Mouse (Mus musculus) CH12F3 (cell line): Measurements from ENCODE around the gene Elp4.

Experiments
- in situ Hi-C: fragments of 300-500 bp; cut with MboI; formaldehyde crosslinking; loops from 2 replicates; pipeline ENCODE4 v1.14.3; 2020; ENCODE audit warnings: low sequenced_read_pairs

Elp4 gene

GRCm38 (mm10) chr2:105903896-105904756 lies at the start of gene Elp4, which contains the start of gene Immp1l:
Elp4 (minus strand) TSS chr2:105904564.
Immp1l (plus strand) TSS chr2:105904638.
- in situ Hi-C loops: loop anchor here (25.0 kb wide), 1 partner anchor 292 kb away; no protein-coding TSS in a partner anchor

GRCm38 (mm10) chr2:105953862-105954261 lies 49.5 kb upstream of the Elp4 start:
- in situ Hi-C loops: no loop called here

GRCm38 (mm10) chr2:105951350-105951940 lies 47.1 kb upstream of the Elp4 start:
- in situ Hi-C loops: no loop called here

GRCm38 (mm10) chr2:105950131-105950530 lies 45.8 kb upstream of the Elp4 start:
- in situ Hi-C loops: no loop called here

GRCm38 (mm10) chr2:105917623-105918346 lies 13.4 kb upstream of the Elp4 start:
- in situ Hi-C loops: loop anchor here (25.0 kb wide), 1 partner anchor 305 kb away; no protein-coding TSS in a partner anchor

- in situ Hi-C loops: loop anchor here (25.0 kb wide), 1 partner anchor 304 kb away; no protein-coding TSS in a partner anchor
Observed at GRCm38 (mm10) chr2:105916671-105917070, 12.3 kb upstream of the Elp4 start.

- in situ Hi-C loops: loop anchor here (25.0 kb wide), 1 partner anchor 302 kb away; no protein-coding TSS in a partner anchor
Observed at GRCm38 (mm10) chr2:105913655-105914366, 9.4 kb upstream of the Elp4 start.

GRCm38 (mm10) chr2:105910611-105911010 lies 6.2 kb upstream of the Elp4 start:
- in situ Hi-C loops: loop anchor here (25.0 kb wide), 1 partner anchor 298 kb away; no protein-coding TSS in a partner anchor

GRCm38 (mm10) chr2:105908351-105908750 lies 4.0 kb upstream of the Elp4 start:
- in situ Hi-C loops: loop anchor here (25.0 kb wide), 1 partner anchor 296 kb away; no protein-coding TSS in a partner anchor

GRCm38 (mm10) chr2:105904757-105905146 lies 388 bp upstream of the Elp4 start:
- in situ Hi-C loops: loop anchor here (25.0 kb wide), 1 partner anchor 292 kb away; no protein-coding TSS in a partner anchor

GRCm38 (mm10) chr2:105890816-105891215 lies 13.5 kb downstream of the Elp4 start:
- in situ Hi-C loops: no loop called here

- in situ Hi-C loops: no loop called here
Observed at GRCm38 (mm10) chr2:105873403-105873802, 31.0 kb downstream of the Elp4 start.

GRCm38 (mm10) chr2:105854740-105855139 lies 49.6 kb downstream of the Elp4 start:
- in situ Hi-C loops: no loop called here

GRCm38 (mm10) chr2:105852971-105853370 lies 51.4 kb downstream of the Elp4 start:
- in situ Hi-C loops: no loop called here

- in situ Hi-C loops: no loop called here
Observed at GRCm38 (mm10) chr2:105851714-105852293, 52.6 kb downstream of the Elp4 start.

- in situ Hi-C loops: no loop called here
Observed at GRCm38 (mm10) chr2:105843151-105843550, 61.2 kb downstream of the Elp4 start.

GRCm38 (mm10) chr2:105817965-105818364 lies 86.4 kb downstream of the Elp4 start:
- in situ Hi-C loops: no loop called here

- in situ Hi-C loops: no loop called here
Observed at GRCm38 (mm10) chr2:105815170-105815569, 89.2 kb downstream of the Elp4 start.

- in situ Hi-C loops: no loop called here
Observed at GRCm38 (mm10) chr2:105813041-105813440, 91.3 kb downstream of the Elp4 start.

GRCm38 (mm10) chr2:105810286-105810685 lies 94.1 kb downstream of the Elp4 start:
- in situ Hi-C loops: no loop called here
